In genomic region chr1:174600620-174601019, GRCm38 (mm10) we compare ENCODE assay signal across 23 mouse cellular contexts.
DNase-seq lines count a peak whose midpoint lies in the region; ATAC-seq and TF ChIP-seq lines count a peak whose summit lies in the region.
"Had no signal": no experiment of that assay in that cellular context is flagged by ENCODE, and none has a peak within 500 bp of the region (broad histone marks: within the 10 kb centered on the region; RNA-seq: fewer than 3 reads in every experiment).

No protein-coding gene starts in this region.

- no peak overlapping the region for H3K27ac ChIP-seq in intestine, embryonic 16.5 days (ENCODE audit: low read length)
- H3K27ac ChIP-seq in intestine, postnatal 0 days (ENCODE audit: low read depth, low read length): no peak overlapping the region
- no peak overlapping the region for H3K27ac ChIP-seq in liver, embryonic 12.5 days
- H3K27ac ChIP-seq: forebrain, embryonic 13.5 days; heart, adult 2 months; hindbrain, embryonic 15.5 days; intestine, embryonic 15.5 days; layer of hippocampus, adult 2 months; limb, embryonic 15.5 days had no signal

- H3K9ac ChIP-seq in intestine, embryonic 16.5 days (ENCODE audit: low read depth, low read length): no peak overlapping the region
- no peak overlapping the region for H3K9ac ChIP-seq in intestine, postnatal 0 days (ENCODE audit: low read depth, low read length)
- no peak overlapping the region for H3K9ac ChIP-seq in liver, embryonic 12.5 days
- H3K9ac ChIP-seq: forebrain, embryonic 13.5 days; hindbrain, embryonic 15.5 days; intestine, embryonic 15.5 days; limb, embryonic 15.5 days had no signal

- H3K36me3 ChIP-seq in intestine, embryonic 16.5 days (ENCODE audit: control insufficient read depth, insufficient read depth, low read length): no peaks in the 10 kb centered on the region
- no peaks in the 10 kb centered on the region for H3K36me3 ChIP-seq in intestine, postnatal 0 days (ENCODE audit: control insufficient read depth, insufficient read depth)
- H3K36me3 ChIP-seq in liver, embryonic 12.5 days: no peaks in the 10 kb centered on the region
- H3K36me3 ChIP-seq: hindbrain, embryonic 15.5 days; intestine, embryonic 15.5 days; limb, embryonic 15.5 days had no signal

- H3K9me3 ChIP-seq in intestine, embryonic 16.5 days (ENCODE audit: control insufficient read depth, low read length): no peaks in the 10 kb centered on the region
- H3K9me3 ChIP-seq in intestine, postnatal 0 days (ENCODE audit: control insufficient read depth): no peaks in the 10 kb centered on the region
- H3K9me3 ChIP-seq in liver, embryonic 12.5 days (replicated peaks): no peaks in the 10 kb centered on the region
- H3K9me3 ChIP-seq: forebrain, embryonic 13.5 days; hindbrain, embryonic 15.5 days; intestine, embryonic 15.5 days; limb, embryonic 15.5 days; megakaryocyte, embryonic 14.5 days had no signal

- H3K4me2 ChIP-seq in intestine, embryonic 16.5 days (ENCODE audit: low read depth, low read length): no peak overlapping the region
- no peak overlapping the region for H3K4me2 ChIP-seq in intestine, postnatal 0 days (replicated peaks; ENCODE audit: low read depth)
- H3K4me2 ChIP-seq in liver, embryonic 12.5 days: 0 out of 2 replicates have a peak overlapping the region, but pooled peaks have one; percentile 10
- H3K4me2 ChIP-seq: forebrain, embryonic 13.5 days; hindbrain, embryonic 15.5 days; intestine, embryonic 15.5 days; limb, embryonic 15.5 days had no signal

- TF ChIP-seq CTCF in intestine, postnatal 0 days (IDR thresholded peaks at IDR 0.05; ENCODE audit: low read depth): no peak

- whole genome bisulfite sequencing in intestine, embryonic 16.5 days: 52% methylated on average over 1 of the region's 1 CpGs
- 20% methylated on average over 1 of the region's 1 CpGs for WGBS in intestine, postnatal 0 days
- WGBS in liver, embryonic 12.5 days (ENCODE audit: insufficient replicate concordance): 23% methylated on average over 1 of the region's 1 CpGs

- ATAC-seq in intestine, embryonic 16.5 days: peak; percentile 23; the same call in 1 of the 2 replicates
- no peak for ATAC-seq in intestine, postnatal 0 days
- ATAC-seq in common myeloid progenitor, adult 5-6 weeks (replicated peaks; ENCODE audit: low read depth, poor library complexity, severe bottlenecking): peak; percentile 95
- peak; percentile 95 for ATAC-seq in liver, embryonic 12.5 days
- ATAC-seq in megakaryocyte-erythroid progenitor cell, adult 5-6 weeks (replicated peaks; ENCODE audit: low FRiP score, low TSS enrichment, poor library complexity, severe bottlenecking): peak; percentile 98
- ATAC-seq: forebrain, embryonic 13.5 days; intestine, embryonic 15.5 days; midbrain, embryonic 16.5 days; Patski had no signal

- no peak overlapping the region for H3K4me3 ChIP-seq in intestine, embryonic 16.5 days (ENCODE audit: low read length)
- H3K4me3 ChIP-seq in intestine, postnatal 0 days (ENCODE audit: low read depth, low read length): no peak overlapping the region
- H3K4me3 ChIP-seq in liver, embryonic 12.5 days: no peak overlapping the region
- H3K4me3 ChIP-seq: forebrain, embryonic 13.5 days; heart, adult 2 months; hindbrain, embryonic 15.5 days; intestine, embryonic 15.5 days; layer of hippocampus, adult 2 months; limb, embryonic 15.5 days; megakaryocyte, embryonic 14.5 days had no signal

- no peak for DNase-seq in T-cell, adult 2 months (ENCODE audit: low spot score)
- no peak for DNase-seq in left cerebral cortex, adult 9 months (ENCODE audit: low spot score in 2 of 2)
- DNase-seq: adrenal gland, postnatal 14 days; cerebellum, adult 11-12 months; cerebellum, postnatal 14 days; gastrocnemius, postnatal 25 days; heart, adult 2 months; kidney, postnatal 10 days; layer of hippocampus, postnatal 36 days; retina, postnatal 1 day had no signal

- no peaks in the 10 kb centered on the region for H3K4me1 ChIP-seq in intestine, embryonic 16.5 days (ENCODE audit: control insufficient read depth, insufficient read depth, low read length)
- no peaks in the 10 kb centered on the region for H3K4me1 ChIP-seq in intestine, postnatal 0 days (replicated peaks; ENCODE audit: control insufficient read depth, insufficient read depth, low read length)
- peaks cover 37% of the 10 kb centered on the region for H3K4me1 ChIP-seq in liver, embryonic 12.5 days
- H3K4me1 ChIP-seq: forebrain, embryonic 13.5 days; hindbrain, embryonic 15.5 days; intestine, embryonic 15.5 days; limb, embryonic 15.5 days; megakaryocyte, embryonic 14.5 days had no signal

- H3K27me3 ChIP-seq in intestine, embryonic 16.5 days (replicated peaks; ENCODE audit: control insufficient read depth, insufficient read depth, low read length): no peaks in the 10 kb centered on the region
- H3K27me3 ChIP-seq in intestine, postnatal 0 days (replicated peaks; ENCODE audit: control insufficient read depth, insufficient read depth, low read length): no peaks in the 10 kb centered on the region
- H3K27me3 ChIP-seq in liver, embryonic 12.5 days (replicated peaks): no peaks in the 10 kb centered on the region
- H3K27me3 ChIP-seq: forebrain, embryonic 13.5 days; hindbrain, embryonic 15.5 days; intestine, embryonic 15.5 days; limb, embryonic 15.5 days; megakaryocyte, embryonic 14.5 days; Patski had no signal
